Mouse (Mus musculus): ENCODE results near the gene Slc25a3. TPM values are rescaled to one million over a fixed set of nuclear protein-coding genes. Genes with fewer than 3 reads are reported as not detected.

Slc25a3 gene
- polyA plus RNA-seq, 2 experiments, result 469 to 481 TPM

DNA sequence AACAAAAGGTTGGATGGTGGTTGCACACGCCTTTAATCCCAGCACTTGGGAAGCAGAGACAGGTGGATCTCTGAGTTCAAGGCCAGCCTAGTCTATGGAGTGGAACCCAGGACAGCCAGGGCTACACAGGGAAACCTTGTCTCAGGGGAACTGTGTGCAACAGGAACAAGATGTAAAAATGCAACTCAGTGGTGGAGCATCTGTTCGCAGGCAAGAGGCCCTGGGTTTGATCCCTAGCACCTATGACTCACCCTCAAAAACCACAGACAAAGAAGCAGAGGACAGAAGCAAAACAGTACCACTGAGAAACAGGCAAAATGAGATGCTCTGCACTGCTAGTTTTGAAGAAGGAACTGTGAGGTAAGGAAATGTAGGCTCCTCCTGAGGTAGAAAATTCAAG is 47.2 kb downstream of the Slc25a3 start:
- no peak overlapping the region for H3K4me2 ChIP-seq (replicated peaks; ENCODE audit: low read depth, low read length, severe bottlenecking)
- H3K4me3 ChIP-seq (replicated peaks; ENCODE audit: low read length), result no peak overlapping the region
- H3K4me1 ChIP-seq (ENCODE audit: control insufficient read depth, insufficient read depth, low read length), result peaks cover 7% of the 10 kb centered on the region; the same call in 1 of the 2 replicates
- no peak overlapping the region for H3K9ac ChIP-seq (ENCODE audit: low read depth, low read length, severe bottlenecking)
- no peak for TF ChIP-seq POLR2A (IDR thresholded peaks at IDR 0.05; ENCODE audit: borderline replicate concordance, extremely low read depth, insufficient read depth, insufficient read length)
- peaks cover 53% of the 10 kb centered on the region for H3K36me3 ChIP-seq (ENCODE audit: control insufficient read depth, insufficient read depth, low read length)
- no peak overlapping the region for H3K27ac ChIP-seq (replicated peaks; ENCODE audit: low read depth, low read length)
- WGBS, result 86% methylated on average over 2 of the region's 2 CpGs
- H3K9me3 ChIP-seq (ENCODE audit: control insufficient read depth, low read length), result no peaks in the 10 kb centered on the region
- ATAC-seq (ENCODE audit: low FRiP score, low read depth), result no peak
- no peaks in the 10 kb centered on the region for H3K27me3 ChIP-seq (ENCODE audit: control insufficient read depth, insufficient read depth, low read length)
- DNase-seq (ENCODE audit: low spot score), result no peak

DNA sequence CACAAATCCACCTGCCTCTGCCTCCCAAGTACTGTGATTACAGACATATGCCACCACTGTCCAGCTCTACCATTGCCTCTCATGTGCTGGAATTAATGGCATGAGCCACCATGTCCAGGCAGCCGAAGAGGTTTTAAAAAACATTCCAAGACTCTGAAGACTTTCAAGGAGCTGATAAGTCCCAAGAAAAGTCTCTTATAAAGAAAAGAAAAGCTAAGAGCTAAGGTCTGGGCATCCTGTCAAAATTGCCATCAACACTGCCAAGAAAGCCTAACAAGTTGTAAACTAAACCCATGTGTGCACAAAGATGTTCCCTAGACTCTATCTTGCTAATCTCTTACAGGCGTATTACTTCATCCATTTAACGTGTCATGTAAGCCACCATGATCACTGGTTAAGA is 50.5 kb downstream of the Slc25a3 start:
- Histone ChIP-seq H3K4me1 (ENCODE audit: control insufficient read depth, insufficient read depth, low read length) (no peaks in the 10 kb centered on the region), H3K36me3 (ENCODE audit: control insufficient read depth, insufficient read depth, low read length) (peaks cover 59% of the 10 kb centered on the region), H3K27me3 (ENCODE audit: control insufficient read depth, insufficient read depth, low read length) (no peaks in the 10 kb centered on the region), H3K4me2 (replicated peaks; ENCODE audit: low read depth, low read length, severe bottlenecking) (no peak overlapping the region), H3K9me3 (ENCODE audit: control insufficient read depth, low read length) (no peaks in the 10 kb centered on the region), H3K9ac (ENCODE audit: low read depth, low read length, severe bottlenecking) (no peak overlapping the region), H3K27ac (replicated peaks; ENCODE audit: low read depth, low read length) (no peak overlapping the region), H3K4me3 (replicated peaks; ENCODE audit: low read length) (no peak overlapping the region)
- peak; percentile 44; the same call in 1 of the 2 replicates for ATAC-seq (ENCODE audit: low FRiP score, low read depth)
- no peak for TF ChIP-seq POLR2A (IDR thresholded peaks at IDR 0.05; ENCODE audit: borderline replicate concordance, extremely low read depth, insufficient read depth, insufficient read length)
- WGBS, result 65% methylated on average over 3 of the region's 3 CpGs
- peak; percentile 83 for DNase-seq (ENCODE audit: low spot score)

DNA sequence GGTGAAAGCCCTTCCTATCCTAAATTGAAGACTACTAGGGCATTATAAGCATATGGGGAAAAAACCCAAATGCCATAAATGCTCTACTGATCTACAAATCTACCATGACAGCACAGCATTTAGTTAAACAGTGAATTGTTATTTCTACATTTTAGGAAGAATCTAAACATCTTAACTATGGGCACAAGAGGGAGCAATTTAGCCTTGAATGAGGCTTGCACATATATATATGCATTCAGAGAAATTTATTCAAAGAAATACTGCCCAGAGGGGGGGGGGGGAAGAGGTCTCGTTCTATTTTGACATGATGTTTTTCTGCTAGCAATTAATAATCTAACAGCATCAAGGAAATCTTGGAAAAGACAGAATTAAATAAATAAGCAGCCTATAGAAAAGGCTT is 52.1 kb downstream of the Slc25a3 start:
- no peaks in the 10 kb centered on the region for H3K4me1 ChIP-seq (ENCODE audit: control insufficient read depth, insufficient read depth, low read length)
- 64% methylated on average over 1 of the region's 1 CpGs for WGBS

More for the DNA sequence above, 52.1 kb downstream of the Slc25a3 start:
- Histone ChIP-seq H3K27ac (replicated peaks; ENCODE audit: low read depth, low read length) (no peak overlapping the region), H3K27me3 (ENCODE audit: control insufficient read depth, insufficient read depth, low read length) (no peaks in the 10 kb centered on the region), H3K4me2 (replicated peaks; ENCODE audit: low read depth, low read length, severe bottlenecking) (no peak overlapping the region), H3K9ac (ENCODE audit: low read depth, low read length, severe bottlenecking) (no peak overlapping the region), H3K9me3 (ENCODE audit: control insufficient read depth, low read length) (no peaks in the 10 kb centered on the region), H3K4me3 (replicated peaks; ENCODE audit: low read length) (no peak overlapping the region), H3K36me3 (ENCODE audit: control insufficient read depth, insufficient read depth, low read length) (peaks cover 57% of the 10 kb centered on the region)
- no peak for ATAC-seq (ENCODE audit: low FRiP score, low read depth)
- DNase-seq (ENCODE audit: low spot score), result peak; percentile 61
- no peak for TF ChIP-seq POLR2A (IDR thresholded peaks at IDR 0.05; ENCODE audit: borderline replicate concordance, extremely low read depth, insufficient read depth, insufficient read length)

Other genes with a start within 250 kb of the Slc25a3 start
- 39.4 and 41.5 TPM in 2 replicates for gene Apaf1, start 41.3 kb downstream of the Slc25a3 start, polyA plus RNA-seq (2012; rRNA removed)
- gene Apaf1, start 41.3 kb downstream of the Slc25a3 start, polyA plus RNA-seq (2014; fragmentation: Nextera tagmentation; extraction: Ambion mirVana), result 33.2 and 40.6 TPM in 2 replicates
- gene Ikbip, start 41.1 kb downstream of the Slc25a3 start, polyA plus RNA-seq (2012; rRNA removed), result 33.3 and 54.5 TPM in 2 replicates
- gene Ikbip, start 41.1 kb downstream of the Slc25a3 start, polyA plus RNA-seq (2014; fragmentation: Nextera tagmentation; extraction: Ambion mirVana), result 79.2 and 82.5 TPM in 2 replicates
- gene Tmpo, start 57.3 kb upstream of the Slc25a3 start, polyA plus RNA-seq (2012; rRNA removed), result 285 and 340 TPM in 2 replicates
- 239 and 276 TPM in 2 replicates for gene Tmpo, start 57.3 kb upstream of the Slc25a3 start, polyA plus RNA-seq (2014; fragmentation: Nextera tagmentation; extraction: Ambion mirVana)